Mouse (Mus musculus) c-Kit-positive CD71-negative TER-119-negative erythroid progenitor cells, embryonic 14.5 days (primary cell): ENCODE measurements around the gene 9630041A04Rik.

ENCODE experiments used
- DNase-seq: peaks from one replicate; pipeline ENCODE4 v3.0.0-alpha.2; 2013; ENCODE audit warnings: low read depth

Gene 9630041A04Rik

GRCm38 (mm10) chr9:101861596-101862471 lies at the start of gene 9630041A04Rik:
Gene 9630041A04Rik, plus strand, starts transcription at chr9:101861841.
- DNase-seq, result no peak

DNA sequence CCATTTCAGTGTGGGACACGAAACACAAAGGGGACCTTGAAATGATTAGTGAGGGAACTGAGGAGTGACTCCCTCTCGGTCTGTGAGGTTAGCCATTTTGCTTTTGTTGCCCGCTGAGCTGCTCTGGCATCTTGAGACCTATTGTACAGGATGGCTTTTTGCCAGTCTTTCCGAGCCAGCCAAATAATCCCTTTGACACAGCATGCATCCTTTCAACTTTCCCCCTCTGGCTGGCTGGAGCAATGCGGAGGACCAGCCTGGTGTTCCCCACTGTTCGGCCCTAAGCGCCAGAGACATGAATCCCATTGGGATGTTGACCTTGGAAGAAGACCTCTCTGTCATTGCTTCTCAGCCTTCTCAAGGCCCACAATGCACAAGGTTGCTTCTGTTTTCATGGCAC lies 37.7 kb upstream of the 9630041A04Rik start:
- no peak for DNase-seq

DNA sequence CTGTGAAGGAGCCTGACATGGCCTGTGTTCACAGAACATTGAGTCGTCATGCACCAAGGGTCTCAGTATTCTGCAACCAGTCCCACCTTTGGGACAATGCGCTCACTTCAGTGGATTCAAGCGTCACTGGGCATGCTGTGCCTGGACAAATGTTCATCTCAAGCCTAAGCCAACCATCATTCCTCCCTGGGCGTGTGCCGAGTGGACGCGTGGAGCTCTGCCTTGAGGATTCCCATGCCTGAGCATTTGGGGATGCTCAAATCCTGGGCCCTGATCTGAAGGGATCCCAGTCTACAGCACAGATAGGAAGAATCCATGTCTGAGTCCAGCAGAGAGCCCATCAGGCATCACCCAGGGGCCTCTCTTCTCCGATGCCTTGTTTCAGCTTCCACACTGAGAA lies 36.0 kb upstream of the 9630041A04Rik start:
- DNase-seq, result no peak

DNA sequence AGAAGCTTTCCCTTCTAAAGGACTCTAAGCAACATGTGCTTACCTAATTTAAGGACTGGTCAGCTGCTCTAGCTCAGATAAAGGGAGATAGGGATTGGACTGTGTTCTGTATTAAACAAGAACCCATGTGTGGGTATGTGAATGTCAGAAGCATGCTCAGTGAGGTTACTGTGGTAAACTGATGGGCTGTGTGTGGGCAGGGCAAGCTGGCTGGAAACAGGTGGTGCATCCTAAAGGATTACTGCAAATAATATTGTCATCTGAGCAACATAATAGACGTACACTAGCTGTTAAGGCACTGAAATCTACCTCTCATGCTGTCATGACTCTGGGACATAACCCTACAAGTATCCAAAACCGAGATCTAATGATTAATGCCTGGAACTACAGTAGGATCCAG lies 28.0 kb upstream of the 9630041A04Rik start:
- no peak for DNase-seq

DNA sequence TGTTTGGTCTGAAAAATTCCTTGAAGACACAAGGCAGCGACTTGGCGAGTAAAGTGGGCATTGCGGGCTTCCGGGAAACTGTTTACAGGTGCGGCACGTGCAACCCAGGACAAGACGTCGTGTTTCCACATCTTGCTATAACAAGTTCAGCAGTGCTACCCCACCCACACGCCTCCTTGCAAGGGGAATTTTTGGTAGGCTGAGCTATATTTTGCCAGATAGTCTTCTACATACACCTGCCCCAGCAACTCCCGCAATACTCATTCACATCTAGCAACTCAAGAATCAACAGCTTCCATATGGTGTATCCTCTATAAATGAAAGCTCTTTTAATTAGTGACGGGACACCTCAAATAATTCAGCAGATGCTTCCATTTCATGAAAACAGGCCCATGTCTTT lies 20.5 kb upstream of the 9630041A04Rik start:
- no peak for DNase-seq

DNA sequence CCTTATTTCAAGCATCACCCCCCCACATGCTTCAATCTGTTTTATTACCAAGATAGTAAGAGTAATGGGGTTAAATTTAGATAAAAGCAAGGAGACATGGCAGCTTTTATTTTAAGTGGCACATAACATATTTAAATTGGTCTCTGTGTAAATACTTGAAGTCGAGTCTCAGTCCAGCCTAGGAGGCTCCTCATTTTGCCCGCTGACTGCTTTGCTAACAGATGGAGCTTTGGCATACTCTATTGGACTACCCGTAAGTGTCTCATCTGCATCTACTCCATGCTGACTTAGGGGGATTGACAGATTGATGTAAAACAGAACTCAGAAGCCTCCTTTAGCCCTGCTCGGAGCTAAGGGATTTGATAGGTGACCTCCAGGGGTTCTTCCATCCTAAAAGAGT lies 17.7 kb upstream of the 9630041A04Rik start:
- no peak for DNase-seq

GRCm38 (mm10) chr9:101845691-101846090 lies 15.9 kb upstream of the 9630041A04Rik start:
- no peak for DNase-seq

GRCm38 (mm10) chr9:101862481-101863065 lies 932 bp downstream of the 9630041A04Rik start:
- no peak for DNase-seq

- no peak for DNase-seq
Observed at GRCm38 (mm10) chr9:101863130-101863529, 1.5 kb downstream of the 9630041A04Rik start.

- no peak for DNase-seq
Observed at GRCm38 (mm10) chr9:101868593-101868992, 7.0 kb downstream of the 9630041A04Rik start.

DNA sequence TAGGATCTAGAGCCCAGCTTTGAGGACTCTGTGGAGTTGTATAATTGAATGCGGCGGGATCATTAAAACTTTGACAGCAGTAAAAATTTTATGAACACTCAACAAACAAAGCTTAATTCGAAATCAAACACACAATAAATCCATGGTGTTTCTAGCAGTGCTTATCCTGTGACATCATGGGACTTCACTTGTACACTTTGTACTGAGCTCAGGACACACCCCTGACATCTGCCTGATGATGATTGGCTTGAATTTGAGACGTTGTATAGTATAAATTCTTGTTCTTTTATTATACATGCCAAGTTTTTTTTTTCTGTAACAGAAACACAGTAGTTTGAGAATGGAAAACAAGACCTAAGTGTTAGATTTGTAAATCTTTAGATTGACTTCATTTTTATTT lies 8.4 kb downstream of the 9630041A04Rik start:
- DNase-seq, result no peak

GRCm38 (mm10) chr9:101875306-101875705 lies 13.7 kb downstream of the 9630041A04Rik start:
- DNase-seq, result no peak

GRCm38 (mm10) chr9:101877109-101877987 lies 15.7 kb downstream of the 9630041A04Rik start:
- no peak for DNase-seq

GRCm38 (mm10) chr9:101883295-101883694 lies 21.7 kb downstream of the 9630041A04Rik start:
- DNase-seq, result no peak

GRCm38 (mm10) chr9:101897851-101898250 lies 36.2 kb downstream of the 9630041A04Rik start:
- no peak for DNase-seq

GRCm38 (mm10) chr9:101903406-101903805 lies 41.8 kb downstream of the 9630041A04Rik start:
- DNase-seq, result no peak

DNA sequence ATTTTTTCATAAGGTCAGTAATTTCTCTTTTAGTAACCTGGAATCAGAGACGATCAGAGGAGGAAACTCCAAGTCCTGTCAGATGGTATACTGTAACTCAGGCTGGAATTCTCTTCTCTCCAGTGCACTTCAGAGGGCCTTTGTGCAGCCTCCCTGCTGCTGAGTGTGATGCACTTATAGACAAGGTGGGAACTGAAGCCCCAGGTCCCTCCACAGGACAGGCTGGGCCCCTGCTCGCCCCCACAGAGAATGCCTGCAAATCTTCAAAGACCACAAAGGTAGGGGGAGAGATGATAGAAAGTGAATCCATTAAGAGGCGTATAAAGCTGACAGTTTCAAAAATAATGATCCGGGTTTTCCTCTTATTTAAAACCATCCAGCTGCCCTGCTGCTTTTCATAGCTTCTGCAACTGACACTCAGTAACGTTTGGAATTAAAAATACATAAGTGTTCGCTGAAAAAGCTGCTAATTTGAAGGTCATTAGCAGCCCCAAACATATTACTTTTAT lies 46.2 kb downstream of the 9630041A04Rik start:
- no peak for DNase-seq

- no peak for DNase-seq
Observed at GRCm38 (mm10) chr9:101908849-101909248, 47.2 kb downstream of the 9630041A04Rik start.

- no peak for DNase-seq
Observed at GRCm38 (mm10) chr9:101909491-101909890, 47.9 kb downstream of the 9630041A04Rik start.

GRCm38 (mm10) chr9:101911176-101911866 lies 49.7 kb downstream of the 9630041A04Rik start:
- DNase-seq, result no peak

DNA sequence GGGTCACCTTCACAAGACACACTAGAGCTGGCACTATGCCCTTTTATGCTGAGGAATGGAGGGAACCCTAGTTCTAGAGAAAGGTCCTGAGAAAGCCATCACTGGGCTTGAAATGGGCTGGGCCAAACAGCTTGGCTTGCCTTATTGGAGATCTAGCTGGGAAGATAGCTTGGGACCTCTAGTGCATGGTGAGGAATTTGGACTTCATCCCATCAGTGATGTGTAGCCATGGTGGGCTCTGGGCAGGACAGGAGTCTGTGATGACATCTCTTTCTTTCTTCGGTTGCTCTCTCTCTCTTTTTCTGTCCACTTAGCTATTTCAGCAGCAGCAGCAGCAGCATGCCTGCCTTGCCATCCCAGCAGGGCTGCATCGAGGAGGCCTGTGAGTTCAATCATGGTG lies 53.4 kb downstream of the 9630041A04Rik start:
- no peak for DNase-seq

DNA sequence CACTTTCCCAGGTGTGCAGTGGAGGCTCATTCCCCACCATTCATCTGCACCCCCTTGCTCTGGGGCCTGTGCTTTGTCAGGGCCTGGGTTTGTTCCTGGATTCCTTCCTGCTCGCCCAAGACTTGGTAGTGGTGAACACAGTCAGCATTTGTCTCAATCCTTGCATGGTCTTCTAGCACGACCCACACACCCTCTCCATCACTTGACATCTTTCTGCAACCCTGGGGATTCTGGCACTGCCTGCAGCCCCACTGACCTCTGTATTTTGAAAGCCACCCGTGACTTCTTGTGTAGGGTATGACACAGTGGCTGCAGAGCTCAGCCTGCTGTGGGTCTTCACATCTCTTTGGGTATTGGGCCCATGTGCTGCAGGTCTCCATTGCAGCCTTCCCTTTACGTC lies 57.1 kb downstream of the 9630041A04Rik start:
- no peak for DNase-seq
